Mouse (Mus musculus) MEL (cell line): ENCODE measurements around the gene Tlx2. TPM values are rescaled to one million over a fixed set of nuclear protein-coding genes. Genes with fewer than 3 reads are reported as not detected.

ENCODE experiments used
- DNase-seq: peaks from one replicate; pipeline ENCODE4 v3.0.0; 2011; ENCODE audit warnings: low read depth, low spot score
- H3K27ac ChIP-seq: 2 replicates; pipeline ENCODE4 v1.5.1; 2012; ENCODE audit warnings: low read depth, mild to moderate bottlenecking, control low read depth, low read length, moderate library complexity; ENCODE audit not compliant: control insufficient read depth
- H3K27me3 ChIP-seq, 2 experiments: fragments of 150-350 bp in 1 of 2; sonication (generic) in 1 of 2; 2 replicates each; pipeline ENCODE4 v1.6.1; 2012; ENCODE audit warnings: low read length in 2 of 2, mild to moderate bottlenecking in 2 of 2, improper control_type of control experiment in 1 of 2, moderate library complexity in 1 of 2; ENCODE audit not compliant: insufficient read depth in 2 of 2, control insufficient read depth in 1 of 2
- H3K36me3 ChIP-seq, 2 experiments: 2 replicates each; pipeline ENCODE4 v1.6.1; 2012 to 2014; ENCODE audit warnings: low read length in 2 of 2, improper control_type of control experiment in 1 of 2, inconsistent platforms in 1 of 2, mild to moderate bottlenecking in 1 of 2; ENCODE audit not compliant: insufficient read depth in 2 of 2, control insufficient read depth in 1 of 2
- H3K4me1 ChIP-seq, 2 experiments: fragments of 150-350 bp in 1 of 2; sonication (generic) in 1 of 2; 2 replicates each; pipeline ENCODE4 v1.6.1; 2012; ENCODE audit warnings: low read length in 2 of 2, improper control_type of control experiment in 1 of 2, mild to moderate bottlenecking in 1 of 2; ENCODE audit not compliant: insufficient read depth in 2 of 2, control insufficient read depth in 1 of 2
- H3K4me3 ChIP-seq, 2 experiments: fragments of 150-350 bp in 1 of 2; sonication (generic) in 1 of 2; 2 replicates each; pipeline ENCODE4 v1.5.1; 2012; ENCODE audit warnings: low read depth in 2 of 2, low read length in 2 of 2, mild to moderate bottlenecking in 2 of 2, moderate library complexity in 2 of 2, control low read depth in 1 of 2, improper control_type of control experiment in 1 of 2; ENCODE audit not compliant: control insufficient read depth in 1 of 2, insufficient read depth in 1 of 2
- H3K79me2 ChIP-seq: 2 replicates; pipeline ENCODE4 v1.6.1; 2012; ENCODE audit warnings: mild to moderate bottlenecking, low read length, moderate library complexity; ENCODE audit not compliant: control insufficient read depth, poor library complexity, insufficient read depth
- H3K9ac ChIP-seq: 2 replicates; pipeline ENCODE4 v1.6.1; 2012; ENCODE audit warnings: low read depth, mild to moderate bottlenecking, control low read depth, low read length, moderate library complexity; ENCODE audit not compliant: control insufficient read depth, poor library complexity, severe bottlenecking
- H3K9me3 ChIP-seq: fragments of 150-350 bp; sonication (generic); replicated peaks from 2 replicates; pipeline ENCODE4 v1.6.1; 2012; ENCODE audit warnings: mild to moderate bottlenecking, low read length, improper control_type of control experiment, moderate library complexity; ENCODE audit not compliant: insufficient read depth
- CHD1 ChIP-seq: IDR thresholded peaks from 2 replicates; pipeline ENCODE4 v1.6.1; 2012; ENCODE audit warnings: low read depth, mild to moderate bottlenecking, inconsistent platforms, low read length, improper control_type of control experiment
- CHD2 ChIP-seq: IDR thresholded peaks from 2 replicates; pipeline ENCODE4 v1.6.1; 2011; ENCODE audit warnings: low read length, improper control_type of control experiment
- CTCF ChIP-seq, 3 experiments: IDR thresholded peaks in 2 of 3; conservative IDR thresholded peaks in 1 of 3; 2 replicates each; pipeline ENCODE4 v1.5.1; 2011 to 2012; ENCODE audit warnings: low read length in 3 of 3, low read depth in 2 of 3, mild to moderate bottlenecking in 2 of 3, improper control_type of control experiment in 1 of 3, inconsistent platforms in 1 of 3, mixed read lengths in 1 of 3, moderate library complexity in 1 of 3; ENCODE audit not compliant: control insufficient read depth in 1 of 3, insufficient read depth in 1 of 3, poor library complexity in 1 of 3, severe bottlenecking in 1 of 3
- ELF1 ChIP-seq: IDR thresholded peaks from 2 replicates; pipeline ENCODE4 v1.6.1; 2014; ENCODE audit warnings: low read depth, mild to moderate bottlenecking, inconsistent platforms, low read length, improper control_type of control experiment, moderate library complexity
- EP300 ChIP-seq, 2 experiments: IDR thresholded peaks; 2 replicates each; pipeline ENCODE4 v1.6.1; 2011; ENCODE audit warnings: improper control_type of control experiment in 2 of 2, low read length in 2 of 2, low read depth in 1 of 2, mild to moderate bottlenecking in 1 of 2
- ETS1 ChIP-seq: IDR thresholded peaks from 2 replicates; pipeline ENCODE4 v1.6.1; 2012; ENCODE audit warnings: low read depth, mild to moderate bottlenecking, inconsistent platforms, low read length, improper control_type of control experiment, moderate library complexity
- GABPA ChIP-seq: IDR thresholded peaks from 2 replicates; pipeline ENCODE4 v1.6.1; 2012; ENCODE audit warnings: low read depth, mild to moderate bottlenecking, inconsistent platforms, low read length, improper control_type of control experiment, moderate library complexity
- GATA1 ChIP-seq: IDR thresholded peaks from 2 replicates; pipeline ENCODE4 v1.6.1; 2011; ENCODE audit warnings: low read depth, low read length, improper control_type of control experiment
- HCFC1 ChIP-seq: IDR thresholded peaks from 2 replicates; pipeline ENCODE4 v1.6.1; 2012; ENCODE audit warnings: low read depth, mild to moderate bottlenecking, inconsistent platforms, low read length, improper control_type of control experiment, moderate library complexity
- KAT2A ChIP-seq: conservative IDR thresholded peaks from 2 replicates; pipeline ENCODE4 v1.6.1; 2012; ENCODE audit warnings: low read depth, low read length, improper control_type of control experiment, inconsistent platforms
- MAFK ChIP-seq: IDR thresholded peaks from 2 replicates; pipeline ENCODE4 v1.6.1; 2011; ENCODE audit warnings: low read depth, mild to moderate bottlenecking, low read length, improper control_type of control experiment, borderline replicate concordance
- MAX ChIP-seq: IDR thresholded peaks from 2 replicates; pipeline ENCODE4 v1.6.1; 2011; ENCODE audit warnings: low read length, improper control_type of control experiment
- MEF2A ChIP-seq: IDR thresholded peaks from 2 replicates; pipeline ENCODE4 v1.6.1; 2014; ENCODE audit warnings: low read depth, mild to moderate bottlenecking, inconsistent platforms, low read length, improper control_type of control experiment; ENCODE audit not compliant: poor library complexity, insufficient replicate concordance, severe bottlenecking; ENCODE audit errors: extremely low read depth
- MXI1 ChIP-seq: IDR thresholded peaks from 2 replicates; pipeline ENCODE4 v1.6.1; 2011; ENCODE audit warnings: mild to moderate bottlenecking, low read depth, low read length, improper control_type of control experiment
- MYB ChIP-seq: IDR thresholded peaks from 2 replicates; pipeline ENCODE4 v1.6.1; 2011; ENCODE audit warnings: mild to moderate bottlenecking, low read depth, low read length, improper control_type of control experiment
- MYC ChIP-seq: IDR thresholded peaks from 2 replicates; pipeline ENCODE4 v1.6.1; 2011; ENCODE audit warnings: low read depth, mild to moderate bottlenecking, low read length, improper control_type of control experiment, moderate library complexity
- NELFE ChIP-seq: IDR thresholded peaks from 2 replicates; pipeline ENCODE4 v1.6.1; 2011; ENCODE audit warnings: low read depth, low read length, improper control_type of control experiment
- POLR2AphosphoS2 ChIP-seq: IDR thresholded peaks from 2 replicates; pipeline ENCODE4 v1.6.1; 2011; ENCODE audit warnings: low read length, improper control_type of control experiment
- POLR2AphosphoS5 ChIP-seq: IDR thresholded peaks from 2 replicates; pipeline ENCODE4 v1.6.1; 2012; ENCODE audit warnings: low read depth, borderline replicate concordance, mild to moderate bottlenecking, inconsistent platforms, low read length, moderate library complexity, mixed read lengths
- RAD21 ChIP-seq: IDR thresholded peaks from 2 replicates; pipeline ENCODE4 v1.6.1; 2011; ENCODE audit warnings: mild to moderate bottlenecking, low read depth, low read length, improper control_type of control experiment
- RCOR1 ChIP-seq: IDR thresholded peaks from 2 replicates; pipeline ENCODE4 v1.6.1; 2012; ENCODE audit warnings: low read depth, mild to moderate bottlenecking, inconsistent platforms, low read length, improper control_type of control experiment
- SIN3A ChIP-seq: IDR thresholded peaks from 2 replicates; pipeline ENCODE4 v1.6.1; 2012; ENCODE audit warnings: low read length, improper control_type of control experiment, inconsistent platforms
- SMC3 ChIP-seq: IDR thresholded peaks from 2 replicates; pipeline ENCODE4 v1.6.1; 2011; ENCODE audit warnings: low read depth, low read length, improper control_type of control experiment
- TAL1 ChIP-seq: IDR thresholded peaks from 2 replicates; pipeline ENCODE4 v1.6.1; 2012; ENCODE audit warnings: mild to moderate bottlenecking, inconsistent platforms, low read length, moderate library complexity, mixed read lengths
- TBP ChIP-seq: IDR thresholded peaks from 2 replicates; pipeline ENCODE4 v1.8.0; 2011; ENCODE audit warnings: low read depth, low read length, improper control_type of control experiment
- TCF12 ChIP-seq: IDR thresholded peaks from 2 replicates; pipeline ENCODE4 v1.6.1; 2014; ENCODE audit warnings: low read depth, mild to moderate bottlenecking, inconsistent platforms, low read length, improper control_type of control experiment, moderate library complexity
- UBTF ChIP-seq: IDR thresholded peaks from 2 replicates; pipeline ENCODE4 v1.6.1; 2012; ENCODE audit warnings: low read depth, mild to moderate bottlenecking, inconsistent platforms, low read length, improper control_type of control experiment, moderate library complexity, borderline replicate concordance; ENCODE audit not compliant: insufficient read depth
- USF1 ChIP-seq: IDR thresholded peaks from 2 replicates; pipeline ENCODE4 v1.6.1; 2014; ENCODE audit warnings: low read depth, mild to moderate bottlenecking, inconsistent platforms, low read length, improper control_type of control experiment, moderate library complexity
- USF2 ChIP-seq, 2 experiments: IDR thresholded peaks; 2 replicates each; pipeline ENCODE4 v1.6.1; 2011 to 2012; ENCODE audit warnings: improper control_type of control experiment in 2 of 2, low read length in 2 of 2, borderline replicate concordance in 1 of 2, inconsistent platforms in 1 of 2, low read depth in 1 of 2, mild to moderate bottlenecking in 1 of 2; ENCODE audit not compliant: insufficient read depth in 1 of 2
- ZC3H11A ChIP-seq: IDR thresholded peaks from 2 replicates; pipeline ENCODE4 v1.6.1; 2012; ENCODE audit warnings: low read depth, mild to moderate bottlenecking, inconsistent platforms, low read length, improper control_type of control experiment
- ZKSCAN1 ChIP-seq: IDR thresholded peaks from 2 replicates; pipeline ENCODE4 v1.6.1; 2012; ENCODE audit warnings: low read depth, mild to moderate bottlenecking, inconsistent platforms, low read length, improper control_type of control experiment, moderate library complexity
- ZNF384 ChIP-seq: IDR thresholded peaks from 2 replicates; pipeline ENCODE4 v1.6.1; 2012; ENCODE audit warnings: low read depth, mild to moderate bottlenecking, inconsistent platforms, low read length, improper control_type of control experiment
- polyA plus RNA-seq, 2 experiments: library from polyadenylated mRNA; stranded (reverse) in 1 of 2; unstranded in 1 of 2; fragments of >175 nt in 1 of 2; fragments of >200 nt in 1 of 2; gene quantifications; 2 replicates each; pipeline versions ENCODE4 v1.2.1 to v1.2.4; 2012; ENCODE audit warnings: low replicate concordance in 2 of 2, low read depth in 1 of 2; ENCODE audit not compliant: insufficient read length in 2 of 2, insufficient read depth in 1 of 2, missing spikeins in 1 of 2
- total RNA-seq: library from RNA; depleted of rRNA; stranded (reverse); fragments of 300-350 nt; gene quantifications from 2 replicates; pipeline ENCODE4 v1.2.3, GENCODE M21; 2012

Gene Tlx2
- total and polyA plus RNA-seq, 3 experiments, result not detected

DNA sequence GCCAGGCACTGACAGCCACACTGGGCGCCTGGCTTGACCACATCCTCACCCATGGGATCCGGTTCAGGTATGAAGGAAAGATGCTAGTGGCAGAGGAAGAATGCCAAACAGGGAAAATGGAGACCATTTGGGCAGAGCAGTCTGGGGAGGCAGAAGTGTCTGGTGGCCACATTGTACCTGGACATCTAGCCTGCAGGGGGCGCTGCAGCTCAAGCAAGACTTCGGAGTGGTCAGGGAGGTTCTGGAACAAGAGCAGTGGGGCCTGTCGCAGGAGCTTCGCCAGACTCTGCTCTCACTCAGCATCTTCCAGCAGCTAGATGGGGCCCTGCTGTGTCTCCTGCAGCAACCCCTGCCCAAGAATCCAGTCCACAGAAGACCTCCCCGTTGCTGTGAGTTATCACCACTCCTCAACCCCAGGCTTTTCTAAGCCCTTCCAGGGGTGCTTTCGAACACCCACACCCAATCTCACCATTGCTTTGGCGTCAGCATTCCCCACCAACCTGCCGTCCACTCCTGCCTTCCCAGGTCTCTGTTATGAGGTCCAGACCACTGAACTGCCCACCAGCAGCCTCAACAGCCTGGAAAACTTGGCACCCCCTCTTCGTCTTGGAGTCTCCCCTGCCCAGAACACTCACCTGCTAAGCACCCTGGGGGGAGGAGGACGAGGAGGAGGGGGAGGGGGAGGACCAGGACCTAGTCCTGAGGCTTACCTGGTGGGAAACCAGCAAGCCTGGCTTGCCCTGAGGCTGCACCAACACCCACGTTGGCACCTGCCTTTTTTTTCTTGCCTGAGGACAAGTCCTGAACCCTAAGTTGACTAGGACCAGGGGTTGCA lies 37.7 kb upstream of the Tlx2 start:
- Histone ChIP-seq H3K9ac (peak overlapping the region; percentile 86), H3K9me3 (no peaks in the 10 kb centered on the region), H3K27me3 (no peaks in the 10 kb centered on the region), H3K27ac (no peak overlapping the region), H3K4me1 (no peaks in the 10 kb centered on the region; a peak in 2 of 4 replicates), H3K4me3 (peak overlapping the region; percentile 79 to 93), H3K36me3 (peaks cover 1 to 10% of the 10 kb centered on the region in 2 experiments; a peak in 3 of 4 replicates), H3K79me2 (peaks cover 12% of the 10 kb centered on the region)
- TF ChIP-seq POLR2AphosphoS5, result no peak
- TF ChIP-seq ZC3H11A, result peak; percentile 49; the same call in 1 of the 2 replicates
- no peak for TF ChIP-seq NELFE
- no peak for TF ChIP-seq MAFK
- no peak for TF ChIP-seq ELF1
- 0 out of 2 replicates have a peak, but pooled peaks have one; percentile 32 for TF ChIP-seq SIN3A
- TF ChIP-seq MYB, result no peak
- TF ChIP-seq POLR2AphosphoS2, result no peak
- TF ChIP-seq TAL1, result no peak
- TF ChIP-seq EP300 (IDR thresholded peaks at IDR 0.05; ENCODE audit: low read depth in 1 of 2, low read length in 2 of 2), result no peak
- TF ChIP-seq MAX, result 0 out of 2 replicates have a peak, but pooled peaks have one; percentile 14
- TF ChIP-seq SMC3, result peak; percentile 64
- no peak for TF ChIP-seq CHD1
- no peak for TF ChIP-seq USF1
- TF ChIP-seq KAT2A, result no peak
- TF ChIP-seq ETS1, result no peak
- no peak for TF ChIP-seq MYC
- TF ChIP-seq CHD2, result no peak
- TF ChIP-seq GABPA, result no peak
- TF ChIP-seq RCOR1, result no peak
- TF ChIP-seq ZKSCAN1, result no peak
- TF ChIP-seq TBP, result no peak
- TF ChIP-seq ZNF384, result no peak
- 0 out of 2 replicates have a peak, but pooled peaks have one; percentile 24 for TF ChIP-seq HCFC1
- no peak for TF ChIP-seq TCF12
- TF ChIP-seq UBTF, result no peak
- no peak for TF ChIP-seq GATA1
- 0 out of 2 replicates have a peak, but pooled peaks have one; percentile 11 for TF ChIP-seq MEF2A
- no peak for TF ChIP-seq USF2 (IDR thresholded peaks at IDR 0.05; ENCODE audit: borderline replicate concordance in 1 of 2, insufficient read depth in 1 of 2, low read depth in 1 of 2, low read length in 2 of 2)
- TF ChIP-seq MXI1, result peak; percentile 5; the same call in 1 of the 2 replicates
- peak; percentile 85 to 94 (median 93) for TF ChIP-seq CTCF (IDR thresholded peaks at IDR 0.05 in 2 of 3, conservative IDR thresholded peaks at IDR 0.05 in 1 of 3; ENCODE audit: control insufficient read depth in 1 of 3, insufficient read depth in 1 of 3, low read depth in 2 of 3, low read length in 3 of 3, poor library complexity in 1 of 3, severe bottlenecking in 1 of 3)
- TF ChIP-seq RAD21, result peak; percentile 61
- DNase-seq, result peak; percentile 84
